In the genomic region with DNA sequence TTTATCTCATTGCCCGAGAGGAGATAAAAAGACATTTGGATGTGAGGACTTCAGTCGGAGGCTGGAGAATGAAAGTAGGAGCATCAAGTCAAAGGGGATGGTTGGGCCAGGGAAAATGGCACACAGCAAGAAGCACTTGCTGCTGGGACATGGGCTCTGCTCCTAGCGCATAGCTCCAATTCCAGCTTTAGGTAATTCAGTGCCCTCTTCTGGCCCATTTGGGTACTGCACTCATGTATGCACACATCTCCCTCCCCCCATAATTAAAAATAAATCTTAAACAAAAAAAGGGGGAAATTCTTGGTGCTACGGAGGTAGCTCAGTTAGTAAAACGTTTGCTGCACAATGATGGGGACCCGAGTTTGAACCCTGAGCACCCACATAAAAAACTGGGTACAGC, we compare ENCODE assay signal across 16 mouse cellular contexts. TPM values are rescaled to one million over a fixed set of nuclear protein-coding genes. Genes with fewer than 3 reads are reported as not detected.
DNase-seq lines count a peak whose midpoint lies in the region; ATAC-seq and TF ChIP-seq lines count a peak whose summit lies in the region.
"Had no signal": no experiment of that assay in that cellular context is flagged by ENCODE, and none has a peak within 500 bp of the region (broad histone marks: within the 10 kb centered on the region; RNA-seq: fewer than 3 reads in every experiment).

No protein-coding gene starts in this region.

- no peak overlapping the region for H3K27ac ChIP-seq in forebrain, embryonic 14.5 days (ENCODE audit: low read depth, low read length)
- no peak overlapping the region for H3K27ac ChIP-seq in forebrain, embryonic 16.5 days (ENCODE audit: low read length)
- no peak overlapping the region for H3K27ac ChIP-seq in thymus, adult 2 months (ENCODE audit: control insufficient read depth, insufficient read depth, low read length)
- H3K27ac ChIP-seq: neural tube, embryonic 13.5 days had no signal

- no peaks in the 10 kb centered on the region for H3K4me1 ChIP-seq in forebrain, embryonic 14.5 days (ENCODE audit: control insufficient read depth, insufficient read depth, low read length)
- H3K4me1 ChIP-seq in forebrain, embryonic 16.5 days (replicated peaks; ENCODE audit: control insufficient read depth, insufficient read depth, low read length): no peaks in the 10 kb centered on the region
- no peaks in the 10 kb centered on the region for H3K4me1 ChIP-seq in thymus, adult 2 months (replicated peaks; ENCODE audit: control insufficient read depth, insufficient read depth, low read length)
- H3K4me1 ChIP-seq: neural tube, embryonic 13.5 days had no signal

- 88% methylated on average over 6 of the region's 6 CpGs for WGBS in forebrain, embryonic 14.5 days
- 89% methylated on average over 6 of the region's 6 CpGs for WGBS in forebrain, embryonic 16.5 days
- WGBS in thymus, adult 2 months: 84% methylated on average over 6 of the region's 6 CpGs

- H3K9me3 ChIP-seq in forebrain, embryonic 14.5 days (replicated peaks; ENCODE audit: control insufficient read depth, low read length): no peaks in the 10 kb centered on the region
- no peaks in the 10 kb centered on the region for H3K9me3 ChIP-seq in forebrain, embryonic 16.5 days (ENCODE audit: control insufficient read depth, low read length)
- H3K9me3 ChIP-seq: neural tube, embryonic 13.5 days had no signal

- H3K36me3 ChIP-seq in forebrain, embryonic 14.5 days (ENCODE audit: control insufficient read depth, insufficient read depth, low read length): no peaks in the 10 kb centered on the region
- no peaks in the 10 kb centered on the region for H3K36me3 ChIP-seq in forebrain, embryonic 16.5 days (ENCODE audit: control insufficient read depth, insufficient read depth)
- no peaks in the 10 kb centered on the region for H3K36me3 ChIP-seq in thymus, adult 2 months (ENCODE audit: control insufficient read depth, insufficient read depth, low read length)
- H3K36me3 ChIP-seq: neural tube, embryonic 13.5 days had no signal

- no peak overlapping the region for H3K9ac ChIP-seq in forebrain, embryonic 14.5 days (ENCODE audit: low read length)
- H3K9ac ChIP-seq in forebrain, embryonic 16.5 days (replicated peaks; ENCODE audit: low read depth, low read length): no peak overlapping the region
- H3K9ac ChIP-seq: neural tube, embryonic 13.5 days had no signal

- intact Hi-C loops in left cerebral cortex, postnatal 4 days (cut with DNase I): no loop called here

- H3K27me3 ChIP-seq in forebrain, embryonic 14.5 days (replicated peaks; ENCODE audit: control insufficient read depth, insufficient read depth, low read length): no peaks in the 10 kb centered on the region
- H3K27me3 ChIP-seq in forebrain, embryonic 16.5 days (replicated peaks; ENCODE audit: control insufficient read depth, insufficient read depth, low read length): no peaks in the 10 kb centered on the region
- no peaks in the 10 kb centered on the region for H3K27me3 ChIP-seq in thymus, adult 2 months (ENCODE audit: control insufficient read depth, insufficient read depth, low read length)
- H3K27me3 ChIP-seq: neural tube, embryonic 13.5 days had no signal

- no peak for ATAC-seq in forebrain, embryonic 14.5 days
- ATAC-seq in forebrain, embryonic 16.5 days: no peak

- TF ChIP-seq CTCF in thymus, adult 2 months (IDR thresholded peaks at IDR 0.05; ENCODE audit: borderline replicate concordance, control insufficient read depth, extremely low read depth, insufficient read depth, low read length, poor library complexity): no peak

- no peak overlapping the region for H3K4me3 ChIP-seq in forebrain, embryonic 14.5 days (ENCODE audit: low read depth, low read length)
- H3K4me3 ChIP-seq in forebrain, embryonic 16.5 days (replicated peaks; ENCODE audit: low read length): no peak overlapping the region
- H3K4me3 ChIP-seq in thymus, adult 2 months (ENCODE audit: control insufficient read depth, insufficient read depth, low read length): no peak overlapping the region
- H3K4me3 ChIP-seq: neural tube, embryonic 13.5 days had no signal

- TF ChIP-seq POLR2A in thymus, adult 2 months (IDR thresholded peaks at IDR 0.05; ENCODE audit: control insufficient read depth, extremely low read depth, insufficient read depth, low read length, poor library complexity): no peak

- H3K4me2 ChIP-seq in forebrain, embryonic 14.5 days (ENCODE audit: low read length): no peak overlapping the region
- H3K4me2 ChIP-seq in forebrain, embryonic 16.5 days (ENCODE audit: low read length): no peak overlapping the region
- H3K4me2 ChIP-seq: neural tube, embryonic 13.5 days had no signal

- peak; percentile 22 for DNase-seq in forebrain, embryonic 14.5 days (ENCODE audit: low spot score)
- DNase-seq in left cerebral cortex, postnatal 4 days: peak; percentile 41
- no peak for DNase-seq in left cerebral cortex, adult 11 months (ENCODE audit: low spot score)
- peak; percentile 53 for DNase-seq in thymus, postnatal 4 days
- no peak for DNase-seq in thymus, adult 2 months
- DNase-seq in c-Kit-positive CD71-positive TER-119-positive erythroid progenitor cells, embryonic 14.5 days (ENCODE audit: low spot score): no peak
- DNase-seq in urinary bladder, postnatal 36 days (ENCODE audit: low spot score in 2 of 2): no peak
- DNase-seq: cerebellum, adult 9-11 months; gastrocnemius, postnatal 14 days; kidney, adult 9 months; spleen, adult 18-20 months had no signal

RNA-seq across cellular contexts. Expression of gene Piwil1, which starts 9.5 kb away (rescaled TPM):
- polyA plus RNA-seq in forebrain, embryonic 14.5 days (2014; fragmentation: Nextera tagmentation; extraction: Ambion mirVana): not detected in 2 replicates
- 0.30 and 0.35 TPM in 2 replicates for polyA plus RNA-seq in forebrain, embryonic 16.5 days (2015; fragmentation: Nextera tagmentation; extraction: Ambion mirVana)
- under 1 TPM; 0.22 to 0.38 TPM for total RNA-seq in left cerebral cortex, postnatal 4 days (2021)
- 0.05 and 0.08 TPM in 2 replicates for polyA plus RNA-seq in thymus, adult 2 months (2012; rRNA removed)
- total RNA-seq: megakaryocyte progenitor cell, adult 5-6 weeks had no signal
- polyA plus RNA-seq: heart, postnatal 0 days; urinary bladder, adult 2 months had no signal

Comparison
In these comparisons a context has a peak if more than half of its experiments do, and no peak if none do; other contexts are left out.
1. DNase-seq: peak in forebrain, embryonic 14.5 days (single experiment), left cerebral cortex, postnatal 4 days (single experiment) and thymus, postnatal 4 days (single experiment); none in left cerebral cortex, adult 11 months (single experiment), thymus, adult 2 months (single experiment), c-Kit-positive CD71-positive TER-119-positive erythroid progenitor cells, embryonic 14.5 days (single experiment) and urinary bladder, postnatal 36 days (0 of 2).